Mouse (Mus musculus) brain, embryonic 18.5 days (tissue): ENCODE data around the gene Dusp9.

Experiments
- DNase-seq: peaks from one replicate; pipeline ENCODE4 v3.0.0-alpha.2; 2012; ENCODE audit warnings: low read depth, low spot score

Dusp9 gene

DNA sequence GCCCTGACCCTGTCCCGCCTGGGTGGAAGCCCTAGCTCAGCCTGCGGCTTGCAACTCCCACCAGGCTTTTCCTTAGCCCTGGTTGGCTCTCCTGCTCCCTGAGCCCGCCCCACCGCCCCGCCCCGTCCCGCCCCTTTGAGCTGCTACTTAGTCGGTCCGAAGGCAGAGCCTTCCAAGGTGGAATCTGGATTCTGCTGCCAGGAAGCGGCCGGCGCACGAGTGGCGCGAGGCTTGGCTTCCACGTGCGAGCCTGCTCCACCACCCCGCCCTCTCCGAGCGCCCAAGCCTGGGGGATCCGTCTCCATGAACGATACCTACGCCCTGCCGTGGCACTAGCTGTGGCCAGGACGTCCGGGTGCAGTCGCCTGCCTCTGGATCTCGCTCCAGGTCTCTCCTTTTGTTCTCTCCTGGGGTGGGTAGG, at the start of gene Dusp9:
Dusp9 (plus strand) TSS at position 165 of the 421 bp plus-strand sequence.
- DNase-seq, result no peak

DNA sequence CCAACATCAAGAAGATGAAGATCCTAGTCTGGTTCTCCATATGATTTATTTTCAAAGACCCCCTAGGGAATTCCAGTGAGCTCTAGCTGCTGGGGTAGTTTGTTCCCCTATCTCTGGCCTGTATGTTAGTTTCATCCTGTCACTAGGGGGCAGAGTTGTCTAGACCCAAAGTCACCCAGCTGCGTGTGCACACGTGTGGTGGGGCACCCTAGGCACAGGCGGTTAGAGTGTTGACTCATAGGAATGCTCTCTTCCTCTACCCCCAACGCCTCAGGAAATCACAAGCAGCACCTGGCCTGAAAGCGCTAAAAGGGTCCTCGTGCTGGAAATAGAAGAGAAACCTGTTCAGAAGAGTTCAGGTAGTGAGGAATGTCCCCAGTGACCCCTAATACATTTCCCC, 46.0 kb upstream of the Dusp9 start:
- DNase-seq, result no peak

DNA sequence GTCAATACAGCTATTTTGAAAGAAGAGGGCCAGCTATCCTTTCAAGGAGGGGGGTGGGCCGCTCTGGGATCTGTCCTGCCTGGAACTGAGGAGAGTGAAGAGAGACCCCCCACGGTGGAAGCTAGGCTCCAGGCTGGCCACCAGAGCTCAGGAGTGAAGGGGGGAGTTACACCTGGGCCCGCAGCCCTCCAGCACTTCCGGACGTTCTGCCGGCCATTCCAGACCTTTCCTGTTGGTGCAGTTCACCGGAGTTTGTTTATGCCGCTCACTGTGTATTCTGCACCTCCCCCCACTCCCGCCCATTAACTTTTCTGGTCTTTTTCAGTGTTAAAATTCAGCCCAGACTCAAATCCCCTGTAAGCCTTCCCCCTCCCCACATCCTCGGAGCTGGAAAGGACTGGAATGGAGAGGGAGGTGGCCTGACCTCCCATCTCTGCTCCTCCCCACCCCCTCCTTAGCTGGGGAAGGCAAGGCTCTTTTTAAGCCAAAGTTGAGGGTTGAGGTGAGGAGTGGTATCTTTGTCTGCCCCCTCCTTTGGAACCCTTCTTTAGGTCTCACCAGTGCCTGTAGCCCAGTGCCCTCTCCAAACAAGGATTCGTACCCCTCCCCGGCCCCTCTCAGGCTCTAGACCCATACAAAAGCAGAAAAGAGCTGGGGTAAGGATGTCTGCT, 44.6 kb upstream of the Dusp9 start:
- DNase-seq, result no peak

DNA sequence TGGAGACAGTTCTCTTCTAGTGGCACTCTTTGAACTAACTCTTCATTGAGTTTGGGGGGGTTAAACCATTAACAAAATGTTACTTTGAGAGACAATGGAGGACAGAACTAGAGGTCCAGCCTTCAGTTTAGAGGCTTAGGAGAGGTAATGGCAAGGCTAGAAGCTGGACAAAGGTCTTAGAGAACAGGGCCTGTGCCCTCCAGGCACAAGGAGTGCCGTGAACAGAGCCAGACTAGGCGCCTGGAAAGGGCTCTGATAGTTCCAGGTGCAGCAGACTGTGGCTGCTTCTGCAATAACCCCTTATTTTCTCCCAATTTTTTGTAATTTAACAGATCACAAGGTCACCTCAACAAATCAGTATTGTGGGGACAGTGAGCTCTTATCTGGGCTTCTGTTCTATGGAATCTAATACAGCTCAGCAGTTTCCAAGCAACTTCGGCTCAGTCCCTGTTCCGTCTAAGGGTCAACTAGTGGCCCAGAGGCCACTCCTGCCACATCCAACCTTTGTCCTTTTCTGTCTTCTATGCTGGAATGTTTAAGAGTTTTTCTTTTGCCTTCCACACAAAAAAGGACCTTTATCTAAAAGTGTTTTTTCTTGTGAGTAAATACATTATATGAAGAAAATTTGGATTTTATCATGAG, 43.8 kb upstream of the Dusp9 start:
- DNase-seq, result no peak

DNA sequence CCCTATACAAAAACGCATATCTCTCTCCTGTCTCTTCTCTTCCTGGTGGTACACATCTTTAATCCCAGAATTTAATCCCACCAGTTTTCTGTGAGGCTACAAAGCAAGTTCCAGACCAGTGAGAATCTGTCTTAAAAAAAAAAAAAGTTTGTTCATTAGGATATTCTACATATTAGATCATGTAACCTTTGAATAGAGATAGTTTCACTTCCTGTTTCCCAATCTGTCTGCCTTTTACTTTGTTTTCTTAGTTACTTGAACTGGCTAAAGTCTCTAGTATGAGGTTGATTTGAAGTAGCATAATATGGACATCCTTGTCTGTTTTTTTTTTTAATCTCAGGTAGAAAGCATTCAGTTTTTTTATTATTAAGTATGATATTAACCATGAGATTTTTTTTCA, 37.8 kb upstream of the Dusp9 start:
- DNase-seq, result no peak

DNA sequence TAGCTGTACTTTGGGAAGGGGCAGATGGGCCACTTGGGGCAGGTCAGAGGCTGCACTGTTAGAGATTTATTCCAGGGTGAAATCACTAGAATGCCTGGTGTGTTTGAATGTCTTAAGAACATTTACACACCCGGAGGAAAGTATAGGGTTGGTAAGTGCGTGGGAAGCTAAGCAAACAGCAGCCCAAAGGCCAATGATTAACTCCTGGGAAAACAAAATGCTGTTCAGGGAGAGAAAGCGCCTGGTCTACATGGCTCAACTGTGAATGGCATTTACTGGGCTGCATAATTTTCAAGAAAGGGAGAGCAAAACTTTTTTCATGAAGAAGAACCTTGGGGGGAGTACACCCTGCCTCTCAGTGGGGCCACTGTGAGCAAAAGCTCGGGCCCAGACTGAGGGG, 25.6 kb upstream of the Dusp9 start:
- DNase-seq, result no peak

DNA sequence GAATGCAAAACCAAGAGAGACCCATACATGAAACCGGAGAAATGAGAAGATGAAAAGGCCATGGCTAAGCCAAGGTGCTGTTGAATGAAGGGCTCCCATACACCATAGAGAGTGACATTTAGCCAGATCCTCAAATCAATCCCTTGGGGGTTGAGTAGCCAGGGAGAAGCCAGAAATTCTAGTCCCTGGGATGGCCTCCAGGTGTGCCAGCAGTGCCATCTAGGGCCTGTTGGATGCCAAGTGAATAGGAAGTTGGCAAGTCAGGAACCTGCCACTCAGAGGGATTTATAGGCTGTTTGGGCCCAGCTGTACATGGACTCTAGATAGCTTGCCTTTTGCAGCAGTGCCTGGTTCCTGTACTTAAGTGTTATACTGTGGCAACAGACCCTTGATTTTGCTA, 23.3 kb upstream of the Dusp9 start:
- DNase-seq, result no peak

DNA sequence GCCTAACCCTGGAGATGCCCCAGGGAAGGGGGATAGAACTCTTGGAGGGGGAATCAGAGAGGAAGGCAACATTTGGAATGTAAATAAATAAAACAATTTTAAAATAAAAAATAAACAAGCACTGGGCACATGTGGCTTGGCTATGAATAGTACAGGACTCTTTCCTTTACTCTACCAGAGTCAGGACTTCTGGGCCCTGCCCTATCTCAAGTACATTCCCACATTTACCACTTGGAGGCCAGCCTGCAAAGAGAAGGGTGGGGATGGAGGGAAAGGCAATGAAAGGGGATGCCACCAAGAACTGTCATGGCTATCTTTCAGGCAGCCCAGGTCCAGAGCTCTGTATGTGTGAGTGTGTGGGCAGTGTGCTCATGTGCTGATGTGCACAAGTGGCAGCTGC, 19.8 kb upstream of the Dusp9 start:
- no peak for DNase-seq

DNA sequence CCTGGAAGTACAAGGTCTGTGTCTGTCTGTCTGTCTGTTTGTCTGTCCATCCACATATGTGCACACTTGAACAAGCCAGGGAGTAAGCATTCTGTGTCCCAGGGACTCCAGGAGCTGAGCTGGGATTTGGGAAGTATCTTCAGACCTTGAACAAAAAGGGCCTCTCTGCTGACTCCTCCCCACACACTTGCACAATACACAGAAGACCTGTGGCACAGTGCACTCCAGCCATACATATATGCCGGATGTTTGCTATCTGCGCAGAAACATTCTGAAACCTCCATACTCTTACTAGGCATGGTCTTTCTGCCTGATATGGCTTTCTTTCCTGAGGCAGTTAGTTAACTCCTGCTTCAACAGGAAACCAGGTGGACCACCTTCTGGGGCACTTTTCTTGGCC, 19.3 kb upstream of the Dusp9 start:
- DNase-seq, result no peak

DNA sequence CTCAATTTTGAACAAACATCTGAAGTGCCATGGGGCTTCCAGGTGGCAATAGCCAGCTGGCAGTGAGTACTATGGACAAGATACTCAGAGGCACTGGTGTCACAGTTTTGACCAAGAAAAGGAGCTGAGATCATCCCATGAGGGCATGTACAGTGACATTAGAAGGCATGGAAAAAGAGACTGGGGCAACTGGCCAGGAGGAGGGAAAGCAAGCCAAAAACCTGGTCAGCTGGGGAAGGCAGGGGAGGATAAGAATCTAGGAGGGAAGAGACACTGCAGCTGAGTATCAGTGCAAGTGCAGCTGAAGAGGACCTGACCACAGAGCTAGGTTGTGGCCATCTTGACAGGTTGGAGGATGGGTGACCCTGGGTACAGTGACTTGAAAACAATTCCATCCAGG, 12.2 kb upstream of the Dusp9 start:
- no peak for DNase-seq

DNA sequence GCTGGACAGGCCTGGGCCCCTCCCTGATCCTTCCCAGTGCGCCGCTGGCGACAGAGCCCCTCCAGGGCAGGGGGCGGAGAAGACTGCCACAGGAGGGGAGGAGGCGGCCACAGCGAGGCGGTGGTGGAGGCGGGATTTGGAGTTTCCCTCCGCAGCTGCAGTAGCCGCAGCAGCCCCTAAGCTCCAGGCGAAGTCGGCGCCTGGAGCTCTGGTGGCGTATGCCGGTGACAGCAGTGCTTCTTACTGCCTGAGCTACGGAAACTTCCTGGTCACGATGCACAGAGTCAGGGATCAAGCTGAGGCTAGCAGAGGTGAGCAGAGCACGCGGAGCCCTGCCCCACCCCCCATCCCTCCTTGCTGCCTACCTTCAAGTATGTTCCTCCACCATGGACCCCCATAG, 3.8 kb upstream of the Dusp9 start:
- DNase-seq, result no peak

DNA sequence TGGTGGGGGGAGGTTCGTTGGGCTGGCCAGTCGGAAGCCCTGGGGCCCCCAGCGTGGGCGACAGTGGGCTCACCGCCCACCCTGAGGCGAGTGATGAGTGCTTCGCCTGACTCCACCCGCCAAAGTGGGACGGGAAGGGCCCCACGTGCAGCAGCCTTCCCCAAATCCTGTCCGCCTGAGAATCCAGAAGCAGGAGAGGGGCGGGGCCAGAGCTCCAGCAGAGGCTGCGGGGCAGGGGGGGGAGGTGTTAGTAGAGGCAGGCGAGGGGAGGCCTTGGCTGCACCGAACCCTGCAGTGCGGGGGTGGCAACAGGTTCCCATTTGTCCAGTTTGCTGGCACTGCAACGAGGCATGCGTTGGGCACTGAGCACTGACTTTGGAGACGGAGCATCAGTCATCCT, 1.8 kb upstream of the Dusp9 start:
- DNase-seq, result no peak

DNA sequence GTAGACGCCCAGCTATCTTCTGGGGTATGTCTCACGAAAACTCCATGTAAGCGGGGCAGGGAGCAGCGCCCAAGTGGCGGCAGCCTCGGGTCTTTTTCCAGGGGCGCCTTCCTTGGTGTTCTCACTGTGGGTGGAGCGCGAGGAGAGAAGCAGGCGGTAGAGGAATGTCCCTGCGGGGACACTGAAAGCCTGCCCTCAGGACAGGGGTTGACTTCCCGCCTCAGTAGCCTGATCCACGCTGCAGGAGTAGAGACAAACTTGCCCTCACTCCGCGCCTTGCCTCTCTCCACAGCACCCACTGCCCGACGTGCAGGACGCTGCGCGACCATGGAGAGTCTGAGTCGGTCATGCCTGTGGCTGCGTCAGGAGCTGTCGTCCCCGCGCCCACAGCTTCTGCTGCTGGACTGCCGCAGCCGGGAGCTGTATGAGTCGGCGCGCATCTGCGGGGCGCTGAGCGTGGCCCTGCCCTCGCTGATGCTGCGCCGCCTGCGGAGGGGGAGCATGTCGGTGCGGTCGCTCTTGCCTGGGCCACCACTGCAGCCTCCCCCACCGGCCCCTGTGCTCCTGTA, 766 bp downstream of the Dusp9 start:
- DNase-seq, result no peak

DNA sequence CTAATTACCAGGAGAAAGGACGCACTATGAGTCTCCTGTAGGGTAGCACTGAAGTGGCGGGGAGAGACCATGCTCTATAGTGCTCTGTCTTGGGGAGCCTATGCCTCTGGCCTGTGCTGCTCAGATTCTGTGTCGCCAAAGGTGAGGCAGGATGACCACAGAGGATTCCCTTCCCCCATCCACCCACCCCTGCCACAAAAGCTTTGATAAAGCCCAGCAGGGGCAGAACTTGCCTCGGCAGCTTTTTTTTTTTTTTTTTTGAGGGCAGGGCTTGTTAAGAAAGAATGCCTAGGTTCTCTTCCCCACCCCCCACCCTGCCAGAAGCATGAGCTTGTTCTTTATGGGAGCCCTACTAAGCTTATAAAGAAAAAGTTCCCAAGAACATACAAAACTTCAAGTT, 5.9 kb downstream of the Dusp9 start:
- DNase-seq, result no peak

DNA sequence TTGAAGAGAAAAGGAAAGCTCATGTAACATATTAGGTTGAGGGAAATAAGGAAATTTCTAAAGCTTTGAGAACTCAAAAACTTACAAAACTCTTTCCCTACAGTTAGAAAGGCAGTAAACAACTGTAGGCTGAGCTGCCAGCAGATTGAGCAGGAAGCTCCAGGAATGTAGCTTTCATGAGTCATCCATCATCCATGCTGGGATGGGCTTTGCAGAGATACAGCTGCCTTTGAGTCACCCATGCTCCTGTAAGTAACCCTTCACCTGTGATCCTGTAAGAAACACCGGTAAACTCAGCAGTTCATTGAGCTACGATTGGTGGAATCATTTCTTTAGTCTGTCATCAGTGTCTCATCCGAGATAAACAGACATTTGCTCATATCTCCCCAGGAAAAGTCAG, 11.7 kb downstream of the Dusp9 start:
- DNase-seq, result no peak

DNA sequence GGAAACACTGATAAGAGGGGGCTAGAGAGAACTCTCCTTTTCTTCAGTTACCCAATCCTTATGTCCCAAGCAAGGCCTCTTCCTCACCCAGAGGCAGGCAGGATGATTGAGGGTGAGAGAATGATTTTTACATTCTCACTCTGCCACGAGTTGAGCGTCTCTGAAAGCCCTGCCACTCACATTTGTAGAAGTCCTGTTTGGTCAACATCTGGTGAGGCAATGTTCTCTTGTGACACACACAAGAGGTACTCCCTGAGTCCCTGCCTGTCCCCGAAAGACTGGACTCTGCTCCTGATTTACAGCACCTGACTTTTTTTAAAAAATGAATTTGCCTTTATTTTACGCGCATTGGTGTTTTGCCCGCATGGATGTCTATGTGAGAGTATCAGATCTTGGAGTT, 14.2 kb downstream of the Dusp9 start:
- no peak for DNase-seq

DNA sequence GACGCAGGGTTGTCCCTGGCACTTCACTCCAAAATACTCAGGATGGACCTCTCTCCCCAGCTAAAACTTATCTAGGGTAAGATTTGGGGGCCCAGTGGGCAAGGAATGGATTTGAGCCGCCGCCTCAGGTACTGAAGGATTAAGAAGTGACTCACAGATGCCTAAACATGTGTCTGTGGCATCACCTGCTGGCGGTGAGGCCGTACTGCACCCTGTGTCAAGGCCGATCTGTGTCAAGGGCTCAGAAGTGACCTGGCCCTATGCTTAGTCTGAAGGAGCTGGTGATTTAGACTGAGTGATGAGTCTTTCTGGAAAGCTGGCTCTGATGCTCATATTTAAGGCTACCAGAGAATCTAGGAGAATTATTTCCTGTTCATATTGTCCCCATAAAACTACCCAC, 15.0 kb downstream of the Dusp9 start:
- DNase-seq, result no peak

DNA sequence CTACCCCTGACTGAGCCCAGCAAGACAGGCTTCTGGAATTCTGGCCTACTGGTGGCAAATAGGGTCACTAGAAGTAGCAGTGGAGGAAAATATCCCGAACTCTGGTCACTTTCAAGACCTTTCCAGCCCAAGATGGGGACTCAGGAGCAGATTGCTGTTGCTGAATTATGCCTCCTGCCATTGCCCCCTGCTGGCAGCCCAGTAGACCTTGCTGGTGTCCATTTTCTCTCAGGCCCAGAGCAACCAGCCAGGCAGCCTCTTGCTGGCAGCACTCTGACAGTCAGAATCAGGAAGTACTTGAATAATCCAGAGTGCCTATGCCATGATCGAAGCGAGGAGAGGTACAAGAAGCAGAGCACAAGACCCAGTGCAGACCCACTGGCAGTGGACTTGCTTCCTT, 16.3 kb downstream of the Dusp9 start:
- DNase-seq, result no peak

DNA sequence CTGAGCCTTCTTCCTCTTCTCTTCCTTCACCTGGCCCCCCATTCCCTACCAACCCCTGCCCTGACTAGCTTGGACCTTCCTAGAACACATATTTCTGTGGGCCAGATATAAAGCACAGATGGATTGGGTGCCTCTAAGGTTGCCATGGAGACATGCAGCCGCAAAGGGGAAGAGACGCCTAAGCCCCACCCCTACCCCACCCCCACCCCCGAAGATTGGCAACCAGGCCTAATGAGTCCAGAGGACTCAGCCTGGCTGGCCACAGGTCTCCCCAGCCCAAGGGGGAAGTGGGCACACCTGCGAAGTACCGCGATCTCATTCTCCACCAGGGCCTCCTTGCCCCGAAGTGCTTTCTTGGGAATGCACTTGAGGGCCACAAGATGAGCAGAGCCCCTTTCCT, 19.2 kb downstream of the Dusp9 start:
- DNase-seq, result no peak

DNA sequence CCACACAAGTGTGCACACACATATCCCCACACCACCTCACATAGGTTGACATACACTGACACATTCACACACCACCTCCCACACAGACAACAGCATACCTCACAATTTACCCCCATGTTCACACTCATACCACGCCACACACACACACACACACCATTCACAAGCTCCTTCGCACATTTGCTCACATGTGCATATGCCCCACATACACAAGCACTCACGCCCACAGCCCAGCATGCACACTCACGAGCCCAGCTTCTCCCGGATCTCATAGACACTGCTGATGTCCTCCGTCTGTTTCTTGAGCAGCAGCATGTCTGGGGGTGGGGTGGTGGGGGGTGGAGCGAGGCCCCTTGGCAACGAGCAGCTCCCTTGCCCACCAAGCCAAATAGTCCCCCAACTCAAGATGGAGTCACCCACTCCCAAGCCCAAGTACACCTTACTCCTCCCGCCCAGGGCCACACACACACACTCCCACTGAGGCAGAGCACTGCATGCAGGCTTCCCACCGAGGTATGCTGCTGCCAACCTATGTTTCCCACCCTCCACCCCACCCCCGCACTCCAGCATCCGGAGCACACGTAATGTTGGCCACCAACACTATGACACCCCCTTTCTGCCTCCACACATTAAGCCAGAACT, 19.8 kb downstream of the Dusp9 start:
- no peak for DNase-seq

DNA sequence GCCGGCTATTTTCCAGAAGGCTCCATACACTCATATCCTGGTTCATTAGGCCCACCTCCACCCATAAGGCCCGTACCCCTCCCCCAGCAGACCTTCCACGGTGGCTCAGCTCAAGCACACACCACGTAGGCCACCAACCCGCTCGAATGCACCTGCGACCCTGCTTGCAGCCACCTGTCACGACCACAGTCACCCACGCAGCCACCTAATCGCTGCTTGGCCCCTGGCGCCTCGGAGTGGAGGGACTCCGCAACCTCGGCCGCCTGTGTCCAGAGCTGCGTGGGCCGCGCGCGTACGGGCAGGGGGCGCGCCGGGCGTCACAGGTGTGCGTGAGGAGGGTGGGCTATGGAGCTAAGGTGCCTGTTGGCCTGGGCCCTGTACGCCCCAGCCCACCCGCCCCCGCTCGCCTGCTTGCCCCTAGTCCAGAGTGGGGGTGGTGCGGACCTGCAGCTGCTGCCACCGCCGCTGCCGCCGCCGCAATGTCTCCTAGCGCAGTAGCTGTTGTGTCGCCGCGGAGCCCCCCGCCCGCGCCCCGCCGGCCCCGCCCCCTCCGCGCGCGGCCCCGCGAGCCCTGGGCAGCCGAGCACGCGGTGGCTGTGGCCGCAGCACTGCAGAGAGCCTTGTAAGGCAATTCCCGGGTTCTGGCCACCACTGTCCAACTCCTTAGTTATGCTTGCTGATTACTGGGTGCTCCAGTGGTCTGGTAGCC, 20.5 kb downstream of the Dusp9 start, which contains the start of gene Pnck:
Pnck (minus strand) TSS at position 543 of the 709 bp plus-strand sequence.
- DNase-seq, result no peak

DNA sequence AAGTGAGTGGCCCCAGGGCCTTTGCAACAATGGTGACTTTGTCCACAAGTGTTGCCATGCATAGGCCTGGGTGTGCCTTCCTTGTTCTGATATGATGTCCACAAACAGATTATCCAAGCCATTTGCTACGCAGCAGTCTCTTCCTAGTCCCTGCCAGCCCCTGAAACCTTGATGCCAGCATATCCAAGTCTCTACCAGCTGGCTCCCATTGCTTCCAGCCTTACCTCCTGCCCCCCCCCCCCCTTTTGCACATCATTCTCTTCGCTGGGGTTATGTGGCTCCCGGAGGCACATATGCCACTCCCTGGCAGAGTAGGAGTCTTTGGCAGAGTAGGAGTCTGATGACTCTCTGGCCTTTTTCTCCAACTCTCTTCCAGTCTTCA, 21.1 kb downstream of the Dusp9 start:
- no peak for DNase-seq
